8 mouse cellular contexts compared by ENCODE assay signal in the genomic region with DNA sequence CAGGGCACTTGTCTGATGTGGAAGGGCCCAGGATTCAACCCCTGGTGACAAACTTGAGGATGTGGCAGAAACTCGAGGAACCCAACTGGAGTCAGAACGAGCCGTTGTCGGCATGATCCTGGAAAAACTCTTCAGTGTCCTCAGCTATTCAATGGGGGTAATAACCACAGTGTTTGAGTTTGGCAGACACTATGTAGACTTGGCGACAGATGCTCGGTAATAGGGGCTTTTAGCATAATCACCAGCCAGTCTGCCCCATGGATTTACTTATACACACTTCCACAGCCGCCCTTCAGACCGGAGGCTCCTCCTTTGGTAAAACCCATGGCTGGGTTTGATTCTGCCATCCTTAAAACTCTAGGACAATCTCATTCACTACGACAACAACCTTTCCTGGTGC. TPM values are rescaled to one million over a fixed set of nuclear protein-coding genes. Genes with fewer than 3 reads are reported as not detected.
DNase-seq lines count a peak whose midpoint lies in the region; ATAC-seq and TF ChIP-seq lines count a peak whose summit lies in the region.

No protein-coding gene starts in this region.

- peaks cover 23% of the 10 kb centered on the region for H3K4me1 ChIP-seq in lung, postnatal 0 days (ENCODE audit: insufficient read depth, low read depth, low read length)
- peaks cover 20% of the 10 kb centered on the region for H3K4me1 ChIP-seq in limb, embryonic 10.5 days

- no peaks in the 10 kb centered on the region for H3K27me3 ChIP-seq in lung, postnatal 0 days (replicated peaks; ENCODE audit: insufficient read depth, low read length)
- no peaks in the 10 kb centered on the region for H3K27me3 ChIP-seq in limb, embryonic 10.5 days (ENCODE audit: low read depth, poor library complexity, severe bottlenecking)

- no peak overlapping the region for H3K27ac ChIP-seq in lung, postnatal 0 days (ENCODE audit: low read length)
- H3K27ac ChIP-seq in limb, embryonic 10.5 days = peak overlapping the region; percentile 96

- no peak for TF ChIP-seq EP300 in lung, postnatal 0 days (IDR thresholded peaks at IDR 0.05)

- H3K9ac ChIP-seq in lung, postnatal 0 days (replicated peaks; ENCODE audit: low read depth) = no peak overlapping the region

- no peak for TF ChIP-seq CTCF in lung, postnatal 0 days (IDR thresholded peaks at IDR 0.05)

- 15% methylated on average over 9 of the region's 9 CpGs for WGBS in lung, postnatal 0 days
- WGBS in limb, embryonic 10.5 days = 30% methylated on average over 9 of the region's 9 CpGs

- H3K4me3 ChIP-seq in lung, postnatal 0 days (ENCODE audit: low read depth, low read length) = peak overlapping the region; percentile 56; the same call in 1 of the 2 replicates
- H3K4me3 ChIP-seq in limb, embryonic 10.5 days = peak overlapping the region; percentile 82

- no peaks in the 10 kb centered on the region for H3K36me3 ChIP-seq in lung, postnatal 0 days (ENCODE audit: insufficient read depth, low read length)
- peaks cover 60% of the 10 kb centered on the region for H3K36me3 ChIP-seq in limb, embryonic 10.5 days

- peak; percentile 10 to 25 for DNase-seq in cerebellum, postnatal 25 days
- no peak for DNase-seq in cerebellum, adult 9-10 months
- peak; percentile 22 for DNase-seq in lung, postnatal 0 days (ENCODE audit: low spot score)
- DNase-seq in lung, adult 18-20 months = no peak
- DNase-seq in limb, embryonic 10.5 days (ENCODE audit: low spot score) = no peak
- peak; percentile 40 for DNase-seq in retina, embryonic 14.5 days (ENCODE audit: low spot score)
- DNase-seq in embryo, embryonic 9.5 days (ENCODE audit: extremely low spot score) = no peak
- DNase-seq in lung, postnatal 36 days = no peak

- peak overlapping the region; percentile 96 for H3K4me2 ChIP-seq in lung, postnatal 0 days (replicated peaks; ENCODE audit: low read depth, low read length)

- no peaks in the 10 kb centered on the region for H3K9me3 ChIP-seq in lung, postnatal 0 days (ENCODE audit: low read length)
- H3K9me3 ChIP-seq in limb, embryonic 10.5 days (replicated peaks) = no peaks in the 10 kb centered on the region

- ATAC-seq in lung, postnatal 0 days = no peak

RNA-seq across cellular contexts. Expression of gene Mycn, which starts 4.0 kb away (rescaled TPM):
- 10.2 and 10.9 TPM in 2 replicates for polyA plus RNA-seq in lung, postnatal 0 days (2015; fragmentation: Nextera tagmentation; extraction: Ambion mirVana)
- 153 and 241 TPM in 2 replicates for polyA plus RNA-seq in limb, embryonic 10.5 days (2016; fragmentation: Nextera tagmentation; extraction: Ambion mirVana)

Comparison
In these comparisons a context has a peak if more than half of its experiments do, and no peak if none do; other contexts are left out.
1. DNase-seq: peak in cerebellum, postnatal 25 days (2 of 2), lung, postnatal 0 days (single experiment) and retina, embryonic 14.5 days (single experiment); none in cerebellum, adult 9-10 months (single experiment), lung, adult 18-20 months (0 of 2), limb, embryonic 10.5 days (single experiment), embryo, embryonic 9.5 days (single experiment) and lung, postnatal 36 days (single experiment).
2. RNA of gene Mycn, which starts 4.0 kb away (polyA plus RNA-seq): 153 to 241 TPM in limb, embryonic 10.5 days; 10.2 to 10.9 TPM in lung, postnatal 0 days; every median in the first group is over 10 times any median in the second.